Mouse (Mus musculus) T-cell, adult 2 months (primary cell): Measurements from ENCODE around the gene Nkx2-3.

Experiments used
- DNase-seq: peaks from one replicate; pipeline ENCODE4 v3.0.0; 2022; ENCODE audit warnings: low spot score

The Nkx2-3 gene

GRCm38 (mm10) chr19:43612051-43612450 is at the start of gene Nkx2-3:
Gene Nkx2-3 (plus strand): TSS chr19:43612325.
- DNase-seq, result no peak

- no peak for DNase-seq
These were observed 49.0 kb upstream of the Nkx2-3 start for GRCm38 (mm10) chr19:43563166-43563565.

GRCm38 (mm10) chr19:43568298-43568697 is 43.8 kb upstream of the Nkx2-3 start:
- no peak for DNase-seq

- DNase-seq, result no peak
These were observed 43.0 kb upstream of the Nkx2-3 start for GRCm38 (mm10) chr19:43569133-43569532.

- peak; percentile 54 for DNase-seq
These were observed 41.0 kb upstream of the Nkx2-3 start for GRCm38 (mm10) chr19:43570831-43571790.

GRCm38 (mm10) chr19:43579081-43579796 is 32.9 kb upstream of the Nkx2-3 start:
- DNase-seq, result no peak

GRCm38 (mm10) chr19:43581185-43581584 is 30.9 kb upstream of the Nkx2-3 start:
- no peak for DNase-seq

GRCm38 (mm10) chr19:43583192-43583591 is 28.9 kb upstream of the Nkx2-3 start:
- no peak for DNase-seq

GRCm38 (mm10) chr19:43583595-43583994 is 28.5 kb upstream of the Nkx2-3 start:
- no peak for DNase-seq

GRCm38 (mm10) chr19:43584788-43585187 is 27.3 kb upstream of the Nkx2-3 start:
- no peak for DNase-seq

GRCm38 (mm10) chr19:43592026-43592425 is 20.1 kb upstream of the Nkx2-3 start:
- no peak for DNase-seq

- no peak for DNase-seq
These were observed 15.1 kb upstream of the Nkx2-3 start for GRCm38 (mm10) chr19:43596981-43597380.

GRCm38 (mm10) chr19:43598741-43599660 is 13.1 kb upstream of the Nkx2-3 start:
- no peak for DNase-seq

- DNase-seq, result no peak
These were observed 12.2 kb upstream of the Nkx2-3 start for GRCm38 (mm10) chr19:43599776-43600544.

- DNase-seq, result no peak
These were observed 11.4 kb upstream of the Nkx2-3 start for GRCm38 (mm10) chr19:43600545-43601331.

- DNase-seq, result no peak
These were observed 10.7 kb upstream of the Nkx2-3 start for GRCm38 (mm10) chr19:43601440-43601839.

GRCm38 (mm10) chr19:43601996-43602590 is 10.0 kb upstream of the Nkx2-3 start:
- no peak for DNase-seq

GRCm38 (mm10) chr19:43603521-43603920 is 8.6 kb upstream of the Nkx2-3 start:
- no peak for DNase-seq

GRCm38 (mm10) chr19:43604492-43605120 is 7.5 kb upstream of the Nkx2-3 start:
- DNase-seq, result no peak
